Mouse (Mus musculus) midbrain, embryonic 10.5 days (tissue): ENCODE results near the gene Xpo1. TPM values are rescaled to one million over a fixed set of nuclear protein-coding genes. Genes with fewer than 3 reads are reported as not detected.
"Not testable (repeated sequence)": the region's sequence is repeated elsewhere in the genome, so short reads cannot be mapped to it uniquely, and the experiment has no call there.

Source experiments
- DNase-seq: peaks from one replicate; pipeline ENCODE4 v3.0.0-alpha.2; 2017; ENCODE audit warnings: low spot score
- H3K27ac ChIP-seq: fragments of 300-500 bp; sonication (generic); replicated peaks from 2 replicates; pipeline ENCODE4 v1.5.1; 2016; ENCODE audit warnings: mild to moderate bottlenecking
- H3K27me3 ChIP-seq: fragments of 300-500 bp; sonication (generic); 2 replicates; pipeline ENCODE4 v1.6.1; 2016; ENCODE audit warnings: low read depth, mild to moderate bottlenecking; ENCODE audit not compliant: poor library complexity, severe bottlenecking
- H3K36me3 ChIP-seq: fragments of 300-500 bp; sonication (generic); 2 replicates; pipeline ENCODE4 v1.6.1; 2016; ENCODE audit warnings: mild to moderate bottlenecking, moderate library complexity
- H3K4me1 ChIP-seq: fragments of 300-500 bp; sonication (generic); 2 replicates; pipeline ENCODE4 v1.6.1; 2016
- H3K4me3 ChIP-seq: fragments of 300-500 bp; sonication (generic); 2 replicates; pipeline ENCODE4 v1.5.1; 2016; ENCODE audit warnings: mild to moderate bottlenecking, moderate library complexity
- H3K9me3 ChIP-seq: fragments of 300-500 bp; sonication (generic); replicated peaks from 2 replicates; pipeline ENCODE4 v1.6.1; 2016; ENCODE audit warnings: mild to moderate bottlenecking
- WGBS: fragments of 180-500 bp; shearing (Covaris S2); methylation state at CpG from one replicate; pipeline ENCODE4 v1.1.7; 2016; 5-methylcytosine and 5-hydroxymethylcytosine counted together
- polyA plus RNA-seq: library from polyadenylated mRNA; unstranded; fragments of >200 nt; fragmentation: Nextera tagmentation; extraction: Ambion mirVana; gene quantifications from 2 replicates; pipeline ENCODE4 v1.2.1, GENCODE M21; 2016

The Xpo1 gene
- polyA plus RNA-seq, 1 experiment from 2014 or later = 131 TPM

- H3K36me3 ChIP-seq = peaks cover 56% of the 10 kb centered on the region
- H3K4me1 ChIP-seq = peaks cover 34% of the 10 kb centered on the region
- H3K27ac ChIP-seq = no peak overlapping the region
- no peak for DNase-seq
- 54% methylated on average over 1 of the region's 1 CpGs for WGBS
- no peaks in the 10 kb centered on the region for H3K27me3 ChIP-seq
- H3K9me3 ChIP-seq = no peaks in the 10 kb centered on the region
- 0 out of 2 replicates have a peak overlapping the region, but pooled peaks have one; percentile 97 for H3K4me3 ChIP-seq
These were observed 3.6 kb downstream of the Xpo1 start for GRCm38 (mm10) chr11:23259481-23259880.

- Histone ChIP-seq H3K36me3 (peaks cover 63% of the 10 kb centered on the region), H3K27ac (no peak overlapping the region), H3K4me3 (no peak overlapping the region), H3K4me1 (peaks cover 29% of the 10 kb centered on the region), H3K27me3 (no peaks in the 10 kb centered on the region), H3K9me3 (no peaks in the 10 kb centered on the region)
- 95% methylated on average over 1 of the region's 1 CpGs for WGBS
- DNase-seq = no peak
These were observed 4.3 kb downstream of the Xpo1 start for GRCm38 (mm10) chr11:23260186-23260585.

- Histone ChIP-seq H3K4me1 (peaks cover 29% of the 10 kb centered on the region), H3K9me3 (no peaks in the 10 kb centered on the region), H3K27me3 (no peaks in the 10 kb centered on the region), H3K27ac (no peak overlapping the region), H3K4me3 (no peak overlapping the region), H3K36me3 (peaks cover 76% of the 10 kb centered on the region)
- no peak for DNase-seq
- WGBS = 85% methylated on average over 3 of the region's 3 CpGs
These were observed 5.6 kb downstream of the Xpo1 start for GRCm38 (mm10) chr11:23261490-23261889.

- Histone ChIP-seq H3K27me3 (no peaks in the 10 kb centered on the region), H3K4me3 (no peak overlapping the region), H3K9me3 (no peaks in the 10 kb centered on the region), H3K4me1 (peaks cover 9% of the 10 kb centered on the region; the same call in 1 of the 2 replicates), H3K27ac (no peak overlapping the region), H3K36me3 (peaks cover 97% of the 10 kb centered on the region)
- DNase-seq = no peak
These were observed 9.1 kb downstream of the Xpo1 start for GRCm38 (mm10) chr11:23264949-23265348.

DNA sequence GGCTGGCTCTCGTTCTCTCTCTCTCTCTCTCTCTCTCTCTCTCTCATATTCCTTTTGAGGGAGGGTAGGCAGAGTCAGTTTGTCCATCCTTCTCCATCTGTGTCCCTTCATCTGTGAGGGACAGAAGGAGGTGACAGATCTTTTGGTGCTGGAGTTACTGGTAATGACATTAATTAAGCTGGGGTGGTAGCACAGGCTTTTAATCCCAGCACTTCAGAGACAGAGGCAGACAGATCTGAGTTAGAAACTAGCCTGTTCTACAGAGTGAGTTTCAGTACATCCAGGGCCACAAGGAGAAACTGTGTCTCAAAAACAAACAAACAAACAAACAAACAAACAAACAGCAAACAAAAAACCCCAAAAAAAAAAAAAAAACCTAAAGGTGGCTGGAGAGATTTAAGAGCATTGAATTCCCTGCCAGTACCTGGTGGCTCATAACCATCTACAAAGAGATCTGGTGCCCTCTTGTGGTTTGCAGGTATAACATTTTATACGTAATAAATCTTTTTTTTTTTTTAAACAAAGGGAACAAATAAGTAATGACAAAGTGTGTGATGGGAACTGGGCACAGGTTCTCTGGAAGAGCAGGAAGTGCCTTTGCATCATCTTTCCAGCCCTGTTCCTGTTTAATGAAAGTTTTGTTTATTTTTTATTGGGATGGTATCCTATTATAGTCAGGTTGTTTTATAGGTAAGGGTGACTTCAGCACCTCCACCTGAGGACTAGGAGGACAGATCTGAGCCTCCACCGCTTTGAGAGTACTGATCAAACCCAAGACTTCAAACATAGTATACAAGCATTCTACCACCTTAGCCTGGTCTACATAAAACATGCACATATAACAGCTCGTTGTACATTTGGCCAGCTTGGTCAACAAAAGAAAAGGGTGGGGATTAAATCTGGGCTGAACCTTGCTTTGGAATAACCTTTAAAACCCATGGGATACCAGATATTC is 16.2 kb downstream of the Xpo1 start:
- H3K27me3 ChIP-seq = no peaks in the 10 kb centered on the region
- no peaks in the 10 kb centered on the region for H3K4me1 ChIP-seq
- no peak overlapping the region for H3K27ac ChIP-seq
- H3K4me3 ChIP-seq = no peak overlapping the region
- no peak for DNase-seq
- no peaks in the 10 kb centered on the region for H3K9me3 ChIP-seq
- 90% methylated on average over 4 of the region's 4 CpGs for WGBS
- H3K36me3 ChIP-seq = peaks cover 98% of the 10 kb centered on the region

GRCm38 (mm10) chr11:23275780-23276179 is 19.9 kb downstream of the Xpo1 start:
- H3K36me3 ChIP-seq = peaks cover 100% of the 10 kb centered on the region
- DNase-seq = no peak
- no peak overlapping the region for H3K4me3 ChIP-seq
- WGBS = 90% methylated on average over 3 of the region's 3 CpGs
- no peak overlapping the region for H3K27ac ChIP-seq
- no peaks in the 10 kb centered on the region for H3K4me1 ChIP-seq
- H3K27me3 ChIP-seq = no peaks in the 10 kb centered on the region
- H3K9me3 ChIP-seq = no peaks in the 10 kb centered on the region

GRCm38 (mm10) chr11:23284469-23284868 is 28.6 kb downstream of the Xpo1 start:
- WGBS = 98% methylated on average over 4 of the region's 4 CpGs
- no peaks in the 10 kb centered on the region for H3K27me3 ChIP-seq
- no peak overlapping the region for H3K27ac ChIP-seq
- H3K36me3 ChIP-seq = peaks cover 100% of the 10 kb centered on the region
- H3K4me3 ChIP-seq = no peak overlapping the region
- no peaks in the 10 kb centered on the region for H3K9me3 ChIP-seq
- H3K4me1 ChIP-seq = no peaks in the 10 kb centered on the region
- DNase-seq = no peak

DNA sequence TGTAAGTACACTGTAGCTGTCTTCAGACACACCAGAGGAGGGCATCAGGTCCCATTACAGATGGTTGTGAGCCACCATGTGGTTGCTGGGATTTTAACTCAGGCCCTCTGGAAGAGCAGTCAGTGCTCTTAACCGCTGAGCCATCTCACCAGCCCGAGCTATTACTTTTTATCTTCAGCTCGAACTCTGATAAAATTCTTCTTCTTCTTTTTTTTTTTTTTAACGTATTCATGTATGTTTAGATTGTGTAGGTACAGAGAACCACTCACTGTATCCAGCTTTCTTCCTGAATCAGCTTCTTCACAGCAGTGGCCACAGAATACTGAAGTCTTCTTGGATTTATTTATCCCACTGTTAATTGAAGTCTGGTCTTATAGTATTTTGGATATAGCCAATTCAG is 33.0 kb downstream of the Xpo1 start:
- 90% methylated on average over 4 of the region's 4 CpGs for WGBS
- peaks cover 100% of the 10 kb centered on the region for H3K36me3 ChIP-seq

GRCm38 (mm10) chr11:23297379-23297778 is 41.5 kb downstream of the Xpo1 start:
- peaks cover 71% of the 10 kb centered on the region for H3K36me3 ChIP-seq

More for the DNA sequence above, 33.0 kb downstream of the Xpo1 start:
- not testable (repeated sequence) for H3K27ac ChIP-seq, DNase-seq, H3K27me3 ChIP-seq, H3K9me3 ChIP-seq, H3K4me3 ChIP-seq, H3K4me1 ChIP-seq

DNA sequence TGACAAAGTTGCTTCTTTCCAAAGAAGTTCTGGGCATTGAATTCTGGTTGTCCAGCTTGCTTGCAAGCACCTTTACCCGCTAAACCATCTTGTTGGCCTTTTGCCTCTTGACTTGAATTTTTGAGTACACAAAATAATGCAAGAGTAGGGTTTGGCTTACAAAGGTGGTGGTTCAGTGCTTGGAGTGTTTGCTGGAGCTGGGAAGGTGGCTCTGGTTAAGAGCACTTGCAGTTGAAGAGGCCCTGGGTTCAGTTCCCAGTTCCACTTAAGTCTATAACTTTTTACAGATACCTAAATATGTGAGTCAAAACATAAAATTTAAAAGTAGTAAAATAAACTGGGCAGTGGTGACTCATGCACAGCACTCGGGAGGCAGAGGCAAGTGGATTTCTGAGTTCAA is 42.5 kb downstream of the Xpo1 start:
- Histone ChIP-seq H3K36me3 (peaks cover 62% of the 10 kb centered on the region), H3K27me3 (no peaks in the 10 kb centered on the region), H3K4me3 (no peak overlapping the region), H3K9me3 (no peaks in the 10 kb centered on the region), H3K4me1 (no peaks in the 10 kb centered on the region), H3K27ac (no peak overlapping the region)
- DNase-seq = no peak
- WGBS = 94% methylated on average over 2 of the region's 2 CpGs

More at GRCm38 (mm10) chr11:23297379-23297778, 41.5 kb downstream of the Xpo1 start:
- Histone ChIP-seq H3K4me3 (no peak overlapping the region), H3K9me3 (no peaks in the 10 kb centered on the region), H3K27me3 (no peaks in the 10 kb centered on the region), H3K4me1 (no peaks in the 10 kb centered on the region), H3K27ac (no peak overlapping the region)
- 95% methylated on average over 2 of the region's 2 CpGs for WGBS
- no peak for DNase-seq

DNA sequence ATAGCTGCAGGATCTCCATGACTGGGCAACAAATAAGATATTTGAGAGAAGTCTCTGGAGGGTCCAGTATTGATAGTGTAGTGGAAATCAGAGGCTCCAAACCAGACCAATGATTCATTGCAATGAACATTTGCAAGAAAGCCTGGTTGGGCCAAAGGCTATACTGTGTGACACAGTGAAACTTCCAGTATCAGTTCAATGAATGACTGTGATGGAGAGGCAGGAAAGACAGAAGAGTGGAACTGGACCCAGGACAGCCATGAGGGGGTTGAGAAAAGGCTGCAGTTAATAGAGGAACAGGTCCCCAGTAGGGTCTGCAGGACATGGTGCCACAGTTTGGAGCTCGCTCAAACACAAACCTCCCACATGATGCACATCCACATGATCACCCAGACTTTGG is 44.1 kb downstream of the Xpo1 start:
- H3K27me3 ChIP-seq = no peaks in the 10 kb centered on the region
- peaks cover 2% of the 10 kb centered on the region; the same call in 1 of the 2 replicates for H3K4me1 ChIP-seq
- DNase-seq = no peak
- no peaks in the 10 kb centered on the region for H3K9me3 ChIP-seq
- WGBS = 96% methylated on average over 1 of the region's 1 CpGs
- H3K4me3 ChIP-seq = no peak overlapping the region
- H3K27ac ChIP-seq = no peak overlapping the region
- H3K36me3 ChIP-seq = peaks cover 46% of the 10 kb centered on the region

DNA sequence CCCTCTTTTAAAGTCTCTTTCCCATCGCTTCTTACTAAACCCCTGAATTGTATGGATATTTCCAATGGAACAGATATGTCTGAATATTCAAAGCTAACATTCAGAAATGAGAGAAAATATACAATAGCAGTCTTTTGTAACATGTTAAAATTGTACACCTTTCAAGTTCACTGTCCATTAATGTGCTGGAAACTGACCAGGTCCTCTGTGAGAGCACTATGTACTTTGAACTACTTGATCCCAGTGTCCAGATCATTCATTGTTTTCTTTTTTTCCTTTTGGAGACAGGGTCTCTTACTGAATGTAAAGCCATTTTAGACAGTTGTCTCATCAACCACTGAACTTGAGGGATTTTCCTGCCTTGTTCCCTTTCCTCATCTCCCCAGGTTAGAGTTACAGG is 47.3 kb downstream of the Xpo1 start:
- WGBS = 76% methylated on average over 1 of the region's 1 CpGs
- no peak for DNase-seq

DNA sequence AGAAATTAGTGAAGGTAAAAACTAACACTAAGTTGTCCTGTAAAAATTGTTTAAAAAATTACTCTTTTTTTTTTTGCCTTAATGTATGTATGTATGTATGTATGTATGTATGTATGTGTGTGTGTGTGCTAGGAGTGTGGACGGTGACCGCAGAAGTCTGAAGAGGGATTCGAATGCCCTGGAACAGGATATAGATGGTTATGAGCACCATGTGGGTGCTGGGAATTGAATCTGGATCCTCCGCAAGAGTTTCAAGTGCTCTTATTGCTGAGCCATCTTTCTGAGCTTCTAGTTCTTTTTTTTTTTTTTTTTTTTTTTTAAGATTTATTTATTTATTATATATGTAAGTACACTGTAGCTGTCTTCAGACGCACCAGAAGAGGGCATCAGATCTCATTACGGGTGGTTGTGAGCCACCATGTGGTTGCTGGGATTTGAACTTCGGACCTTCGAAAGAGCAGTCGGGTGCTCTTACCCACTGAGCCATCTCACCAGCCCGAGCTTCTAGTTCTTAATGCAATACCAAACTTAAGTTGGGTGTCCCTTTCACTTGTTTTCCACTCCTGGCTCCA is 49.3 kb downstream of the Xpo1 start:
- peak overlapping the region; percentile 98 for H3K27ac ChIP-seq
- H3K27me3 ChIP-seq, H3K36me3 ChIP-seq, H3K9me3 ChIP-seq, DNase-seq: not testable (repeated sequence)
- H3K4me1 ChIP-seq = peaks cover 22% of the 10 kb centered on the region
- WGBS = 41% methylated on average over 10 of the region's 10 CpGs
- H3K4me3 ChIP-seq = peak overlapping the region; percentile 70

More for the DNA sequence above, 47.3 kb downstream of the Xpo1 start:
- H3K9me3 ChIP-seq = no peaks in the 10 kb centered on the region
- no peaks in the 10 kb centered on the region for H3K27me3 ChIP-seq
- no peak overlapping the region for H3K27ac ChIP-seq
- peaks cover 13% of the 10 kb centered on the region for H3K36me3 ChIP-seq
- peaks cover 12% of the 10 kb centered on the region for H3K4me1 ChIP-seq
- no peak overlapping the region for H3K4me3 ChIP-seq
